Mouse (Mus musculus) kidney, postnatal 0 days (tissue): ENCODE data around the gene Fam240a. TPM values are rescaled to one million over a fixed set of nuclear protein-coding genes. Genes with fewer than 3 reads are reported as not detected.
A peak's percentile ranks its signal among the peaks of the same experiment; 100 is the strongest.

ENCODE experiments used
- ATAC-seq: fragments of 200-750 bp; cut with Nextera tagmentation; replicated peaks from 2 replicates; pipeline ENCODE4 v1.8.0; 2017; ENCODE audit warnings: low read depth, moderate number of reproducible peaks, moderate TSS enrichment, moderate library complexity; ENCODE audit not compliant: low FRiP score
- DNase-seq: peaks from one replicate; pipeline ENCODE4 v3.0.0-alpha.2; 2016; ENCODE audit warnings: low spot score
- H3K27ac ChIP-seq: fragments of 300-500 bp; sonication (generic); 2 replicates; pipeline ENCODE4 v1.5.1; 2014; ENCODE audit warnings: mild to moderate bottlenecking
- H3K27me3 ChIP-seq: fragments of 300-500 bp; sonication (generic); 2 replicates; pipeline ENCODE4 v1.6.1; 2014; ENCODE audit warnings: low read length, mixed read lengths; ENCODE audit not compliant: insufficient read depth
- H3K36me3 ChIP-seq: fragments of 300-500 bp; sonication (generic); 2 replicates; pipeline ENCODE4 v1.6.1; 2014; ENCODE audit warnings: low read length, mixed read lengths; ENCODE audit not compliant: insufficient read depth
- H3K4me1 ChIP-seq: fragments of 300-500 bp; sonication (generic); replicated peaks from 2 replicates; pipeline ENCODE4 v1.6.1; 2014; ENCODE audit warnings: antibody characterized with exemption, low read length, mixed read lengths; ENCODE audit not compliant: insufficient read depth
- H3K4me2 ChIP-seq: fragments of 300-500 bp; sonication (generic); 2 replicates; pipeline ENCODE4 v1.6.1; 2014; ENCODE audit warnings: mild to moderate bottlenecking, low read length, moderate library complexity, mixed read lengths
- H3K4me3 ChIP-seq: fragments of 300-500 bp; sonication (generic); replicated peaks from 2 replicates; pipeline ENCODE4 v1.5.1; 2014; ENCODE audit warnings: low read depth, low read length
- H3K9ac ChIP-seq: fragments of 300-500 bp; sonication (generic); 2 replicates; pipeline ENCODE4 v1.6.1; 2014; ENCODE audit warnings: low read depth, low read length
- H3K9me3 ChIP-seq: fragments of 300-500 bp; sonication (generic); replicated peaks from 2 replicates; pipeline ENCODE4 v1.6.1; 2016; ENCODE audit warnings: low read length, inconsistent platforms, mixed read lengths
- CTCF ChIP-seq: IDR thresholded peaks from 2 replicates; pipeline ENCODE4 v1.5.1; 2016; ENCODE audit warnings: antibody characterized with exemption, low read depth, mild to moderate bottlenecking, moderate library complexity
- WGBS: fragments of 180-500 bp; shearing (Covaris S2); extraction: QIAGEN DNeasy Blood & Tissue Kit; methylation state at CpG from one replicate; pipeline ENCODE4 v1.1.7; 2014; 5-methylcytosine and 5-hydroxymethylcytosine counted together
- polyA plus RNA-seq: library from polyadenylated mRNA; unstranded; fragments of >200 nt; fragmentation: Nextera tagmentation; extraction: Ambion mirVana; gene quantifications from 2 replicates; pipeline ENCODE4 v1.2.1, GENCODE M21; 2015

Fam240a gene
- polyA plus RNA-seq, 1 experiment from 2014 or later, result not detected

- WGBS, result 14% methylated on average over 11 of the region's 11 CpGs
- no peaks in the 10 kb centered on the region for H3K36me3 ChIP-seq
- no peak within 1 kb of the TSS for H3K4me3 ChIP-seq
- no peak for DNase-seq
- TF ChIP-seq CTCF, result no peak
- no peaks in the 10 kb centered on the region for H3K4me1 ChIP-seq
- no peak for ATAC-seq
- H3K4me2 ChIP-seq, result no peak within 1 kb of the TSS
- H3K9ac ChIP-seq, result no peak within 1 kb of the TSS
- no peak within 1 kb of the TSS for H3K27ac ChIP-seq
- peaks cover 26% of the 10 kb centered on the region for H3K27me3 ChIP-seq
- H3K9me3 ChIP-seq, result no peaks in the 10 kb centered on the region
Observed at GRCm38 (mm10) chr9:110945926-110946325, 29.3 kb upstream of the Fam240a start, which contains the start of gene Tdgf1. Gene Tdgf1 (minus strand): TSS chr9:110946158.

GRCm38 (mm10) chr9:110945343-110945742, 28.7 kb upstream of the Fam240a start:
- Histone ChIP-seq H3K4me3 (no peak overlapping the region), H3K4me2 (no peak overlapping the region), H3K9me3 (no peaks in the 10 kb centered on the region), H3K36me3 (no peaks in the 10 kb centered on the region), H3K27me3 (peaks cover 26% of the 10 kb centered on the region), H3K9ac (no peak overlapping the region), H3K27ac (no peak overlapping the region), H3K4me1 (no peaks in the 10 kb centered on the region)
- ATAC-seq (no peak), DNase-seq (no peak)
- TF ChIP-seq CTCF, result no peak
- 10% methylated on average over 18 of the region's 18 CpGs for WGBS

- 39% methylated on average over 13 of the region's 13 CpGs for WGBS
- peak; percentile 70 for TF ChIP-seq CTCF
- H3K36me3 ChIP-seq, result no peaks in the 10 kb centered on the region
- no peak overlapping the region for H3K4me3 ChIP-seq
- H3K27ac ChIP-seq, result no peak overlapping the region
- H3K27me3 ChIP-seq, result peaks cover 26% of the 10 kb centered on the region
- no peak overlapping the region for H3K4me2 ChIP-seq
- no peaks in the 10 kb centered on the region for H3K9me3 ChIP-seq
- H3K4me1 ChIP-seq, result no peaks in the 10 kb centered on the region
- peak; percentile 55 for DNase-seq
- H3K9ac ChIP-seq, result no peak overlapping the region
- ATAC-seq, result no peak
Observed at GRCm38 (mm10) chr9:110944265-110944664, 27.6 kb upstream of the Fam240a start.

- Histone ChIP-seq H3K27ac (no peak overlapping the region), H3K9ac (no peak overlapping the region), H3K4me3 (no peak overlapping the region), H3K27me3 (no peaks in the 10 kb centered on the region), H3K4me1 (no peaks in the 10 kb centered on the region), H3K36me3 (no peaks in the 10 kb centered on the region), H3K9me3 (no peaks in the 10 kb centered on the region), H3K4me2 (no peak overlapping the region)
- no peak for DNase-seq
- ATAC-seq, result no peak
- peak; percentile 32 for TF ChIP-seq CTCF
- 73% methylated on average over 12 of the region's 12 CpGs for WGBS
Observed at GRCm38 (mm10) chr9:110937506-110938490, 21.1 kb upstream of the Fam240a start.

GRCm38 (mm10) chr9:110935941-110936340, 19.3 kb upstream of the Fam240a start:
- H3K4me2 ChIP-seq, result no peak overlapping the region
- no peaks in the 10 kb centered on the region for H3K9me3 ChIP-seq
- H3K4me1 ChIP-seq, result no peaks in the 10 kb centered on the region
- no peak overlapping the region for H3K4me3 ChIP-seq
- no peak overlapping the region for H3K9ac ChIP-seq
- WGBS, result 69% methylated on average over 7 of the region's 7 CpGs
- no peak for TF ChIP-seq CTCF
- H3K27ac ChIP-seq, result no peak overlapping the region
- H3K36me3 ChIP-seq, result no peaks in the 10 kb centered on the region
- H3K27me3 ChIP-seq, result no peaks in the 10 kb centered on the region
- no peak for DNase-seq
- no peak for ATAC-seq

- Histone ChIP-seq H3K4me3 (no peak overlapping the region), H3K27me3 (no peaks in the 10 kb centered on the region), H3K9ac (no peak overlapping the region), H3K27ac (no peak overlapping the region), H3K4me2 (no peak overlapping the region), H3K36me3 (no peaks in the 10 kb centered on the region), H3K9me3 (no peaks in the 10 kb centered on the region), H3K4me1 (no peaks in the 10 kb centered on the region)
- DNase-seq, result no peak
- ATAC-seq, result no peak
- TF ChIP-seq CTCF, result no peak
- 72% methylated on average over 12 of the region's 12 CpGs for WGBS
Observed at GRCm38 (mm10) chr9:110933850-110934437, 17.3 kb upstream of the Fam240a start.
